Comparison of ENCODE assay signal across 16 mouse cellular contexts in genomic region chr10:112798090-112798489, GRCm38 (mm10).
"Had no signal": no experiment of that assay in that cellular context is flagged by ENCODE, and none has a peak within 500 bp of the region (broad histone marks: within the 10 kb centered on the region; RNA-seq: fewer than 3 reads in every experiment).

No protein-coding gene starts in this region.

- H3K4me2 ChIP-seq: liver, embryonic 11.5 days; liver, embryonic 15.5 days; stomach, embryonic 15.5 days had no signal

- H3K36me3 ChIP-seq: limb, embryonic 10.5 days; liver, embryonic 15.5 days; stomach, embryonic 15.5 days had no signal

- H3K9ac ChIP-seq: liver, embryonic 15.5 days; stomach, embryonic 15.5 days had no signal

- H3K27ac ChIP-seq: kidney, postnatal 0 days; layer of hippocampus, adult 2 months; limb, embryonic 10.5 days; liver, embryonic 15.5 days; stomach, embryonic 15.5 days had no signal

- H3K4me1 ChIP-seq: limb, embryonic 10.5 days; liver, embryonic 15.5 days; stomach, embryonic 15.5 days had no signal

- H3K4me3 ChIP-seq: layer of hippocampus, adult 2 months; limb, embryonic 10.5 days; liver, embryonic 15.5 days; stomach, embryonic 15.5 days had no signal

- ATAC-seq: lung, postnatal 0 days had no signal

- H3K27me3 ChIP-seq: liver, embryonic 15.5 days; stomach, embryonic 15.5 days had no signal

- H3K9me3 ChIP-seq: limb, embryonic 10.5 days; liver, embryonic 15.5 days; stomach, embryonic 15.5 days had no signal

- DNase-seq: kidney, adult 11 months; kidney, adult 9 months; kidney, postnatal 4 days; lung, adult 2 months; lung, postnatal 36 days; retina, postnatal 1 day; right cerebral cortex, postnatal 14 days; thymus, adult 2 months; thymus, postnatal 36 days had no signal
